Mouse (Mus musculus) stomach, embryonic 16.5 days (tissue): ENCODE measurements around the gene Ap4m1. TPM values are rescaled to one million over a fixed set of nuclear protein-coding genes. Genes with fewer than 3 reads are reported as not detected.
"Not testable (repeated sequence)": the region's sequence is repeated elsewhere in the genome, so short reads cannot be mapped to it uniquely, and the experiment has no call there.

Experiments
- ATAC-seq: fragments of 200-750 bp; cut with Nextera tagmentation; 2 replicates; pipeline ENCODE4 v1.8.0; 2017; ENCODE audit warnings: moderate number of reproducible peaks, moderate TSS enrichment; ENCODE audit not compliant: insufficient read depth, low FRiP score
- H3K27ac ChIP-seq: fragments of 300-500 bp; sonication (generic); 2 replicates; pipeline ENCODE4 v1.5.1; 2014; ENCODE audit warnings: low read length
- H3K27me3 ChIP-seq: fragments of 300-500 bp; sonication (generic); 2 replicates; pipeline ENCODE4 v1.6.1; 2014; ENCODE audit warnings: low read length, control low read depth, mixed read lengths; ENCODE audit not compliant: control insufficient read depth, insufficient read depth
- H3K36me3 ChIP-seq: fragments of 300-500 bp; sonication (generic); 2 replicates; pipeline ENCODE4 v1.6.1; 2014; ENCODE audit warnings: low read length; ENCODE audit not compliant: control insufficient read depth, insufficient read depth
- H3K4me1 ChIP-seq: fragments of 300-500 bp; sonication (generic); 2 replicates; pipeline ENCODE4 v1.6.1; 2014; ENCODE audit warnings: low read length, control low read depth, mixed read lengths; ENCODE audit not compliant: control insufficient read depth, insufficient read depth
- H3K4me2 ChIP-seq: fragments of 300-500 bp; sonication (generic); 2 replicates; pipeline ENCODE4 v1.6.1; 2014; ENCODE audit warnings: low read depth, low read length, mixed read lengths
- H3K4me3 ChIP-seq: fragments of 300-500 bp; sonication (generic); replicated peaks from 2 replicates; pipeline ENCODE4 v1.5.1; 2014; ENCODE audit warnings: mild to moderate bottlenecking, low read length
- H3K9ac ChIP-seq: fragments of 300-500 bp; sonication (generic); 2 replicates; pipeline ENCODE4 v1.6.1; 2014; ENCODE audit warnings: low read length
- H3K9me3 ChIP-seq: fragments of 300-500 bp; sonication (generic); replicated peaks from 2 replicates; pipeline ENCODE4 v1.6.1; 2016; ENCODE audit warnings: low read length, control low read depth; ENCODE audit not compliant: control insufficient read depth
- WGBS: fragments of 180-500 bp; shearing (Covaris S2); extraction: QIAGEN DNeasy Blood & Tissue Kit; methylation state at CpG from one replicate; pipeline ENCODE4 v1.1.7; 2014; 5-methylcytosine and 5-hydroxymethylcytosine counted together
- polyA plus RNA-seq: library from polyadenylated mRNA; unstranded; fragments of >200 nt; fragmentation: Nextera tagmentation; extraction: Ambion mirVana; gene quantifications from 2 replicates; pipeline ENCODE4 v1.2.1, GENCODE M21; 2015

Gene Ap4m1
- polyA plus RNA-seq, 1 experiment from 2014 or later: 22.4 TPM

GRCm38 (mm10) chr5:138193771-138194727, 22.2 kb downstream of the Ap4m1 start, which contains the start of gene Mblac1:
TSS of gene Mblac1 (plus strand) at chr5:138194314.
- peak within 1 kb of the TSS; percentile 89 for H3K9ac ChIP-seq
- no peaks in the 10 kb centered on the region for H3K9me3 ChIP-seq
- no peaks in the 10 kb centered on the region for H3K36me3 ChIP-seq
- H3K4me1 ChIP-seq: peaks cover 6% of the 10 kb centered on the region; the same call in 1 of the 2 replicates
- H3K4me3 ChIP-seq: peak within 1 kb of the TSS; percentile 80
- peak; percentile 79 for ATAC-seq
- WGBS: 6% methylated on average over 54 of the region's 54 CpGs
- peak within 1 kb of the TSS; percentile 98 for H3K4me2 ChIP-seq
- no peaks in the 10 kb centered on the region for H3K27me3 ChIP-seq
- H3K27ac ChIP-seq: peak within 1 kb of the TSS; percentile 88

- 2% methylated on average over 29 of the region's 29 CpGs for WGBS
- Histone ChIP-seq H3K9ac (peak overlapping the region; percentile 89), H3K4me3 (peak overlapping the region; percentile 80), H3K4me2 (peak overlapping the region; percentile 98), H3K36me3 (no peaks in the 10 kb centered on the region), H3K27me3 (no peaks in the 10 kb centered on the region), H3K9me3 (no peaks in the 10 kb centered on the region), H3K4me1 (peaks cover 6% of the 10 kb centered on the region; the same call in 1 of the 2 replicates), H3K27ac (peak overlapping the region; percentile 88)
- ATAC-seq: peak; percentile 65
Measured at GRCm38 (mm10) chr5:138194755-138195345, 23.0 kb downstream of the Ap4m1 start.

- H3K27ac ChIP-seq: no peak overlapping the region
- H3K9me3 ChIP-seq: no peaks in the 10 kb centered on the region
- no peaks in the 10 kb centered on the region for H3K27me3 ChIP-seq
- H3K4me3 ChIP-seq: peak overlapping the region; percentile 80
- ATAC-seq: no peak
- H3K9ac ChIP-seq: peak overlapping the region; percentile 89
- H3K36me3 ChIP-seq: no peaks in the 10 kb centered on the region
- WGBS: 67% methylated on average over 7 of the region's 7 CpGs
- peak overlapping the region; percentile 98 for H3K4me2 ChIP-seq
- peaks cover 6% of the 10 kb centered on the region; the same call in 1 of the 2 replicates for H3K4me1 ChIP-seq
Measured at GRCm38 (mm10) chr5:138195463-138195862, 23.7 kb downstream of the Ap4m1 start.

GRCm38 (mm10) chr5:138199576-138199975, 27.8 kb downstream of the Ap4m1 start:
- H3K9ac ChIP-seq: no peak overlapping the region
- no peak overlapping the region for H3K4me3 ChIP-seq
- H3K36me3 ChIP-seq: no peaks in the 10 kb centered on the region
- no peaks in the 10 kb centered on the region for H3K9me3 ChIP-seq
- 4% methylated on average over 1 of the region's 1 CpGs for WGBS
- no peak overlapping the region for H3K27ac ChIP-seq
- no peak overlapping the region for H3K4me2 ChIP-seq
- peaks cover 6% of the 10 kb centered on the region; the same call in 1 of the 2 replicates for H3K4me1 ChIP-seq
- H3K27me3 ChIP-seq: no peaks in the 10 kb centered on the region
- no peak for ATAC-seq

GRCm38 (mm10) chr5:138202086-138202485, 30.3 kb downstream of the Ap4m1 start:
- 90% methylated on average over 3 of the region's 3 CpGs for WGBS
- no peak overlapping the region for H3K9ac ChIP-seq
- no peak overlapping the region for H3K4me2 ChIP-seq
- H3K4me1 ChIP-seq: no peaks in the 10 kb centered on the region
- no peaks in the 10 kb centered on the region for H3K36me3 ChIP-seq
- H3K27me3 ChIP-seq: no peaks in the 10 kb centered on the region
- H3K27ac ChIP-seq: no peak overlapping the region
- no peak overlapping the region for H3K4me3 ChIP-seq
- no peaks in the 10 kb centered on the region; the same call in 1 of the 2 replicates for H3K9me3 ChIP-seq
- ATAC-seq: no peak

GRCm38 (mm10) chr5:138207253-138207652, 35.5 kb downstream of the Ap4m1 start:
- Histone ChIP-seq H3K27ac (no peak overlapping the region), H3K4me2 (no peak overlapping the region), H3K36me3 (no peaks in the 10 kb centered on the region), H3K27me3 (no peaks in the 10 kb centered on the region), H3K4me1 (no peaks in the 10 kb centered on the region), H3K9me3 (no peaks in the 10 kb centered on the region; the same call in 1 of the 2 replicates), H3K9ac (no peak overlapping the region), H3K4me3 (no peak overlapping the region)
- no peak for ATAC-seq
- 67% methylated on average over 1 of the region's 1 CpGs for WGBS

GRCm38 (mm10) chr5:138207873-138208272, 36.1 kb downstream of the Ap4m1 start:
- H3K4me1 ChIP-seq: no peaks in the 10 kb centered on the region
- no peaks in the 10 kb centered on the region; the same call in 1 of the 2 replicates for H3K9me3 ChIP-seq
- no peak overlapping the region for H3K4me3 ChIP-seq
- no peak overlapping the region for H3K9ac ChIP-seq
- H3K27me3 ChIP-seq: no peaks in the 10 kb centered on the region
- no peak for ATAC-seq
- no peak overlapping the region for H3K27ac ChIP-seq
- 81% methylated on average over 4 of the region's 4 CpGs for WGBS
- no peaks in the 10 kb centered on the region for H3K36me3 ChIP-seq
- no peak overlapping the region for H3K4me2 ChIP-seq

- not testable (repeated sequence) for H3K9ac ChIP-seq, H3K27me3 ChIP-seq, H3K9me3 ChIP-seq, H3K4me2 ChIP-seq, H3K27ac ChIP-seq, H3K4me3 ChIP-seq, H3K4me1 ChIP-seq, ATAC-seq, H3K36me3 ChIP-seq
- 95% methylated on average over 13 of the region's 13 CpGs for WGBS
Measured at GRCm38 (mm10) chr5:138216632-138217031, 44.8 kb downstream of the Ap4m1 start.

GRCm38 (mm10) chr5:138219864-138220263, 48.1 kb downstream of the Ap4m1 start:
- H3K9me3 ChIP-seq: peaks cover 3% of the 10 kb centered on the region; the same call in 1 of the 2 replicates
- H3K4me2 ChIP-seq: no peak overlapping the region
- ATAC-seq: no peak
- no peak overlapping the region for H3K4me3 ChIP-seq
- H3K27me3 ChIP-seq: no peaks in the 10 kb centered on the region
- WGBS: 46% methylated on average over 2 of the region's 2 CpGs
- H3K4me1 ChIP-seq: no peaks in the 10 kb centered on the region
- H3K27ac ChIP-seq: no peak overlapping the region
- no peaks in the 10 kb centered on the region for H3K36me3 ChIP-seq
- H3K9ac ChIP-seq: no peak overlapping the region
